Mouse (Mus musculus) heart, adult 2 months (tissue): ENCODE data around the gene Zfp704. TPM values are rescaled to one million over a fixed set of nuclear protein-coding genes. Genes with fewer than 3 reads are reported as not detected.

Experiments used
- DNase-seq, 2 experiments: peaks; one replicate each; pipeline ENCODE4 v3.0.0; 2021
- H3K27ac ChIP-seq: fragments of 200-600 bp; 2 replicates; pipeline ENCODE4 v1.8.1; 2022
- H3K27me3 ChIP-seq: fragments of 200-500 bp; 2 replicates; pipeline ENCODE4 v1.6.1; 2012; ENCODE audit warnings: mild to moderate bottlenecking, low read length, inconsistent platforms, mixed read lengths; ENCODE audit not compliant: control insufficient read depth, insufficient read depth
- H3K36me3 ChIP-seq: fragments of 200-500 bp; 2 replicates; pipeline ENCODE4 v1.6.1; 2012; ENCODE audit warnings: low read length, inconsistent platforms; ENCODE audit not compliant: control insufficient read depth, insufficient read depth
- H3K4me1 ChIP-seq: fragments of 200-500 bp; 2 replicates; pipeline ENCODE4 v1.6.1; 2011; ENCODE audit warnings: low read length; ENCODE audit not compliant: control insufficient read depth, insufficient read depth
- H3K4me3 ChIP-seq: fragments of 200-600 bp; 2 replicates; pipeline ENCODE4 v1.8.1; 2022
- H3K79me2 ChIP-seq: fragments of 200-500 bp; replicated peaks from 2 replicates; pipeline ENCODE4 v1.6.1; 2012; ENCODE audit warnings: mild to moderate bottlenecking, inconsistent platforms, low read length, moderate library complexity, mixed read lengths; ENCODE audit not compliant: control insufficient read depth, insufficient read depth
- H3K9ac ChIP-seq: fragments of 200-500 bp; 2 replicates; pipeline ENCODE4 v1.6.1; 2012; ENCODE audit warnings: low read depth, mild to moderate bottlenecking, control low read depth, inconsistent platforms, low read length, mixed read lengths
- CTCF ChIP-seq: fragments of 200-600 bp; IDR thresholded peaks from 2 replicates; pipeline ENCODE4 v1.8.1; 2022; ENCODE audit warnings: antibody characterized with exemption, mild to moderate bottlenecking, moderate library complexity
- EP300 ChIP-seq: fragments of 200-500 bp; IDR thresholded peaks from 2 replicates; pipeline ENCODE4 v1.6.1; 2011; ENCODE audit warnings: low read depth, low read length, control low read depth; ENCODE audit not compliant: insufficient read depth
- POLR2A ChIP-seq: fragments of 200-500 bp; IDR thresholded peaks from 2 replicates; pipeline ENCODE4 v1.6.1; 2011; ENCODE audit warnings: mild to moderate bottlenecking, low read depth, low read length, control low read depth; ENCODE audit not compliant: insufficient read depth
- WGBS: fragments of 180-500 bp; shearing (Covaris S2); methylation state at CpG from one replicate; pipeline ENCODE4 v1.1.7; 2018; 5-methylcytosine and 5-hydroxymethylcytosine counted together
- intact Hi-C: fragments of 180-260 bp; cut with DNase I; formaldehyde crosslinking; loops from one replicate; pipeline ENCODE4 v1.15.1; 2025
- polyA plus RNA-seq: library from polyadenylated mRNA; depleted of rRNA; stranded (reverse); fragments of >200 nt; gene quantifications from 2 replicates; pipeline ENCODE4 v1.2.3, GENCODE M21; 2012
- total RNA-seq, 2 experiments: library from RNA; stranded (reverse); gene quantifications; 2 replicates each; pipeline ENCODE4 v1.2.3; 2021

Gene Zfp704
- total and polyA plus RNA-seq, 3 experiments = 3.3 to 14.2 (median 13.4) TPM

- DNase-seq = no peak
- Histone ChIP-seq H3K36me3 (peaks cover 2% of the 10 kb centered on the region; the same call in 1 of the 2 replicates), H3K9ac (no peak overlapping the region), H3K27ac (no peak overlapping the region), H3K4me3 (no peak overlapping the region), H3K79me2 (no peaks in the 10 kb centered on the region), H3K4me1 (peaks cover 14% of the 10 kb centered on the region), H3K27me3 (no peaks in the 10 kb centered on the region)
- intact Hi-C loops = no loop called here
- 73% methylated on average over 14 of the region's 14 CpGs for WGBS
- TF ChIP-seq EP300 = no peak
- no peak for TF ChIP-seq POLR2A
- TF ChIP-seq CTCF = no peak
These were observed 175.3 kb downstream of the Zfp704 start for GRCm38 (mm10) chr3:9434394-9435175.

GRCm38 (mm10) chr3:9432796-9433526 is 176.9 kb downstream of the Zfp704 start:
- peaks cover 2% of the 10 kb centered on the region; the same call in 1 of the 2 replicates for H3K36me3 ChIP-seq
- H3K27me3 ChIP-seq = no peaks in the 10 kb centered on the region
- WGBS = 73% methylated on average over 16 of the region's 16 CpGs
- no peak overlapping the region for H3K4me3 ChIP-seq
- no peaks in the 10 kb centered on the region for H3K79me2 ChIP-seq
- DNase-seq = no peak
- intact Hi-C loops = loop anchor here (2.0 kb wide), 1 partner anchor 26 kb away; no protein-coding TSS in a partner anchor
- H3K4me1 ChIP-seq = peaks cover 12% of the 10 kb centered on the region
- H3K9ac ChIP-seq = no peak overlapping the region
- TF ChIP-seq POLR2A (no peak), CTCF (no peak), EP300 (no peak)
- peak overlapping the region; percentile 40 for H3K27ac ChIP-seq

- intact Hi-C loops = loop anchor here (2.0 kb wide), 1 partner anchor 25 kb away; no protein-coding TSS in a partner anchor
These were observed 177.7 kb downstream of the Zfp704 start for GRCm38 (mm10) chr3:9432226-9432625.

GRCm38 (mm10) chr3:9429946-9430345 is 179.9 kb downstream of the Zfp704 start:
- Histone ChIP-seq H3K4me3 (no peak overlapping the region), H3K4me1 (peaks cover 12% of the 10 kb centered on the region), H3K79me2 (no peaks in the 10 kb centered on the region), H3K9ac (no peak overlapping the region), H3K36me3 (peaks cover 2% of the 10 kb centered on the region; the same call in 1 of the 2 replicates), H3K27me3 (no peaks in the 10 kb centered on the region), H3K27ac (no peak overlapping the region)
- intact Hi-C loops = no loop called here
- no peak for TF ChIP-seq POLR2A
- TF ChIP-seq CTCF = no peak
- no peak for TF ChIP-seq EP300
- 86% methylated on average over 3 of the region's 3 CpGs for WGBS
- DNase-seq = no peak

More at GRCm38 (mm10) chr3:9432226-9432625, 177.7 kb downstream of the Zfp704 start:
- Histone ChIP-seq H3K79me2 (no peaks in the 10 kb centered on the region), H3K27ac (peak overlapping the region; percentile 40; the same call in 1 of the 2 replicates), H3K36me3 (peaks cover 2% of the 10 kb centered on the region; the same call in 1 of the 2 replicates), H3K4me1 (peaks cover 12% of the 10 kb centered on the region), H3K9ac (no peak overlapping the region), H3K4me3 (no peak overlapping the region), H3K27me3 (no peaks in the 10 kb centered on the region)
- no peak for TF ChIP-seq POLR2A
- DNase-seq = no peak
- WGBS = 33% methylated on average over 3 of the region's 3 CpGs

- no peak overlapping the region for H3K9ac ChIP-seq
- H3K27me3 ChIP-seq = no peaks in the 10 kb centered on the region
- peaks cover 8% of the 10 kb centered on the region for H3K4me1 ChIP-seq
- no peak for DNase-seq
- no peak overlapping the region for H3K27ac ChIP-seq
- no peak overlapping the region for H3K4me3 ChIP-seq
- no peak for TF ChIP-seq POLR2A
- TF ChIP-seq CTCF = no peak
- no peak for TF ChIP-seq EP300
- intact Hi-C loops = no loop called here
- WGBS = 94% methylated on average over 4 of the region's 4 CpGs
- no peaks in the 10 kb centered on the region for H3K36me3 ChIP-seq
- H3K79me2 ChIP-seq = no peaks in the 10 kb centered on the region
These were observed 182.1 kb downstream of the Zfp704 start for GRCm38 (mm10) chr3:9427826-9428225.
